Mouse (Mus musculus) kidney, adult 2 months (tissue): ENCODE results near the gene Zfp57. TPM values are rescaled to one million over a fixed set of nuclear protein-coding genes. Genes with fewer than 3 reads are reported as not detected.

Experiments used
- DNase-seq: peaks from one replicate; pipeline ENCODE4 v3.0.0; 2021
- H3K27ac ChIP-seq: fragments of 200-500 bp; 2 replicates; pipeline ENCODE4 v1.5.1; 2012; ENCODE audit warnings: low read depth, low read length, control low read depth, inconsistent platforms; ENCODE audit not compliant: insufficient read depth
- H3K27me3 ChIP-seq: fragments of 200-500 bp; replicated peaks from 2 replicates; pipeline ENCODE4 v1.6.1; 2012; ENCODE audit warnings: mild to moderate bottlenecking, moderate library complexity, low read length, inconsistent platforms; ENCODE audit not compliant: control insufficient read depth, insufficient read depth
- H3K36me3 ChIP-seq: fragments of 200-500 bp; 2 replicates; pipeline ENCODE4 v1.6.1; 2012; ENCODE audit warnings: mild to moderate bottlenecking, moderate library complexity, low read length, inconsistent platforms; ENCODE audit not compliant: control insufficient read depth, insufficient read depth
- H3K4me1 ChIP-seq: fragments of 200-500 bp; 2 replicates; pipeline ENCODE4 v1.6.1; 2011; ENCODE audit warnings: low read length; ENCODE audit not compliant: control insufficient read depth, insufficient read depth
- H3K4me3 ChIP-seq: fragments of 200-500 bp; 2 replicates; pipeline ENCODE4 v1.5.1; 2011; ENCODE audit warnings: mild to moderate bottlenecking, low read depth, low read length, control low read depth; ENCODE audit not compliant: insufficient read depth
- CTCF ChIP-seq: fragments of 200-500 bp; conservative IDR thresholded peaks from 2 replicates; pipeline ENCODE4 v1.5.1; 2011; ENCODE audit warnings: low read depth, mild to moderate bottlenecking, control low read depth, low read length, moderate library complexity, mixed read lengths; ENCODE audit not compliant: insufficient read depth, insufficient read length
- POLR2A ChIP-seq: fragments of 200-500 bp; IDR thresholded peaks from one replicate; pipeline ENCODE4 v1.6.1; 2011; ENCODE audit warnings: low read depth, low read length, control low read depth
- WGBS: fragments of 180-500 bp; shearing (Covaris S2); methylation state at CpG from one replicate; pipeline ENCODE4 v1.1.7; 2018; 5-methylcytosine and 5-hydroxymethylcytosine counted together
- polyA plus RNA-seq: library from polyadenylated mRNA; depleted of rRNA; stranded (reverse); fragments of >200 nt; gene quantifications from 2 replicates; pipeline ENCODE4 v1.2.3, GENCODE M21; 2012

Gene Zfp57
- polyA plus RNA-seq, 1 experiment: 2.0 TPM

- Histone ChIP-seq H3K36me3 (no peaks in the 10 kb centered on the region), H3K4me3 (peak within 1 kb of the TSS; percentile 72), H3K27ac (no peak within 1 kb of the TSS), H3K27me3 (no peaks in the 10 kb centered on the region), H3K4me1 (no peaks in the 10 kb centered on the region; the same call in 1 of the 2 replicates)
- TF ChIP-seq POLR2A (no peak), CTCF (no peak)
- WGBS: 2% methylated on average over 52 of the region's 55 CpGs
- peak; percentile 82 for DNase-seq
Measured at GRCm38 (mm10) chr17:37045611-37046311, 44.8 kb downstream of the Zfp57 start, which contains the start of gene Gabbr1. Gene Gabbr1 (plus strand): TSS chr17:37045966.

GRCm38 (mm10) chr17:37046312-37047112, 45.5 kb downstream of the Zfp57 start:
- under 1% methylated on average over 58 of the region's 58 CpGs for WGBS
- Histone ChIP-seq H3K4me1 (no peaks in the 10 kb centered on the region; the same call in 1 of the 2 replicates), H3K27ac (no peak overlapping the region), H3K27me3 (no peaks in the 10 kb centered on the region), H3K36me3 (no peaks in the 10 kb centered on the region), H3K4me3 (peak overlapping the region; percentile 72)
- DNase-seq: peak; percentile 67
- TF ChIP-seq CTCF: no peak
- TF ChIP-seq POLR2A: no peak

- Histone ChIP-seq H3K27ac (no peak overlapping the region), H3K27me3 (no peaks in the 10 kb centered on the region), H3K36me3 (no peaks in the 10 kb centered on the region), H3K4me3 (no peak overlapping the region), H3K4me1 (no peaks in the 10 kb centered on the region; the same call in 1 of the 2 replicates)
- TF ChIP-seq CTCF (no peak), POLR2A (no peak)
- DNase-seq: no peak
- 60% methylated on average over 19 of the region's 19 CpGs for WGBS
Measured at GRCm38 (mm10) chr17:37047332-37047976, 46.5 kb downstream of the Zfp57 start.

- no peak for TF ChIP-seq POLR2A
- TF ChIP-seq CTCF: no peak
- 42% methylated on average over 3 of the region's 3 CpGs for WGBS
- peak; percentile 21 for DNase-seq
- H3K4me1 ChIP-seq: no peaks in the 10 kb centered on the region; the same call in 1 of the 2 replicates
- no peaks in the 10 kb centered on the region for H3K36me3 ChIP-seq
- H3K4me3 ChIP-seq: no peak overlapping the region
- H3K27ac ChIP-seq: no peak overlapping the region
- no peaks in the 10 kb centered on the region for H3K27me3 ChIP-seq
Measured at GRCm38 (mm10) chr17:37047981-37048380, 47.0 kb downstream of the Zfp57 start.

- Histone ChIP-seq H3K27me3 (no peaks in the 10 kb centered on the region), H3K4me1 (no peaks in the 10 kb centered on the region; the same call in 1 of the 2 replicates), H3K27ac (no peak overlapping the region), H3K4me3 (no peak overlapping the region), H3K36me3 (no peaks in the 10 kb centered on the region)
- DNase-seq: no peak
- TF ChIP-seq POLR2A: no peak
- no peak for TF ChIP-seq CTCF
- WGBS: 74% methylated on average over 7 of the region's 7 CpGs
Measured at GRCm38 (mm10) chr17:37048383-37048782, 47.4 kb downstream of the Zfp57 start.

- Histone ChIP-seq H3K36me3 (no peaks in the 10 kb centered on the region), H3K27me3 (no peaks in the 10 kb centered on the region), H3K4me3 (peak overlapping the region; percentile 55), H3K4me1 (no peaks in the 10 kb centered on the region; the same call in 1 of the 2 replicates), H3K27ac (no peak overlapping the region)
- TF ChIP-seq CTCF (peak; percentile 39), POLR2A (no peak)
- peak; percentile 60 for DNase-seq
- 19% methylated on average over 39 of the region's 39 CpGs for WGBS
Measured at GRCm38 (mm10) chr17:37049570-37050310, 48.8 kb downstream of the Zfp57 start.
